Mouse (Mus musculus): Measurements from ENCODE around the gene Hist1h3b. TPM values are rescaled to one million over a fixed set of nuclear protein-coding genes. Genes with fewer than 3 reads are reported as not detected.

Gene Hist1h3b
- total RNA-seq, 2 experiments from 2014 or later: 179 to 251 TPM

- no peak for ATAC-seq (replicated peaks; ENCODE audit: low FRiP score, poor library complexity, severe bottlenecking)
Observed at GRCm38 (mm10) chr13:23737091-23737490, 15.0 kb upstream of the Hist1h3b start.

GRCm38 (mm10) chr13:23738041-23738440 is 14.0 kb upstream of the Hist1h3b start:
- ATAC-seq (replicated peaks; ENCODE audit: low FRiP score, poor library complexity, severe bottlenecking): no peak

GRCm38 (mm10) chr13:23738677-23739068 is 13.4 kb upstream of the Hist1h3b start, which contains the start of gene Hist1h1c:
TSS of gene Hist1h1c (plus strand) at chr13:23738808.
- ATAC-seq (replicated peaks; ENCODE audit: low FRiP score, poor library complexity, severe bottlenecking): peak; percentile 68

DNA sequence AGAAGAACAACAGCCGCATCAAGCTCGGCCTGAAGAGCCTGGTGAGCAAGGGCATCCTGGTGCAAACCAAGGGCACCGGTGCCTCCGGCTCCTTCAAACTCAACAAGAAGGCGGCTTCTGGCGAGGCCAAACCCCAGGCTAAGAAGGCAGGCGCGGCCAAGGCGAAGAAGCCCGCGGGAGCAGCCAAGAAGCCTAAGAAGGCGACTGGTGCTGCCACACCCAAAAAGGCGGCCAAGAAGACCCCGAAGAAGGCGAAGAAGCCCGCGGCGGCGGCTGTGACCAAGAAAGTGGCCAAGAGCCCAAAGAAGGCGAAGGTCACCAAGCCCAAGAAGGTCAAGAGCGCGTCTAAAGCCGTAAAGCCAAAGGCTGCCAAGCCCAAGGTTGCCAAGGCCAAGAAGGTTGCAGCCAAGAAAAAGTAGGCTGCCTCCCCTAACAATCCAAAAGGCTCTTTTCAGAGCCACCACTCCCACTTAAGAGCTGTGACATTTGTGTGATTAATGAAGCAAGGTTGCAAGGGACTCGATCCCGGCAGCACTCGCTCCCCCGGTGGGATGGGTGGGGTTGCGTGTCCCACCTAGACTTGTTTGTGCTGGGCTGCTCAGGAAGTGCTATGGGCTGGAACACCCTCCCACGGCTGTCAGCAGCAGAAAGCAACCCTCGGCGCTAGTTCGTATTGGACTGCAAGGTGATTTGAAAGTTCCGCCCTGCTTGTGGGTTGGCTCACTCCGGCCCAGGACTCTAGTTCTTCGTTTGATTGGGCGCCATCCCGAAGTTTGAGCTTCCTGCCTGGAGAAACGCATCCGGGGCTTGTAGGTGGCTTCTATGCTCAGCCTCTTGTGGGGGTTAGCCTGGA is 12.8 kb upstream of the Hist1h3b start:
- ATAC-seq (replicated peaks; ENCODE audit: low FRiP score, poor library complexity, severe bottlenecking): peak; percentile 71

DNA sequence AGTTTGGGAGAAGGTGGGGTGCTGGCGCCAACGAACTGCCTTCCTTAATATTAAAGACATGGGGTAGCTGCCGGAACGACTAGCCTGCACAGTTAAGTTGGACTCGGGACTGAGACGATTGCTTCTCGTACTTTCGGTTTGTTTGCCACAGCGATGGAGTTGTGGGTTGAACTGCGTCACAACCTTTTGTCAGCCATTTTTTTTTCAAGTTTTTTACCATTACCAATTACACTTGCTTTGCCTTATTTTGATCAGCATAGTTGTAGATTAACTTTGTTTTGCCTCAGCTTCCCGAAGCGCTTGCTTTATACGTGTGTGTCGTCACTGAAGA is 12.2 kb upstream of the Hist1h3b start:
- no peak for ATAC-seq (replicated peaks; ENCODE audit: low FRiP score, poor library complexity, severe bottlenecking)

- no peak for ATAC-seq (replicated peaks; ENCODE audit: low FRiP score, poor library complexity, severe bottlenecking)
Observed at GRCm38 (mm10) chr13:23740256-23740840, 11.7 kb upstream of the Hist1h3b start.

- ATAC-seq (replicated peaks; ENCODE audit: low FRiP score, poor library complexity, severe bottlenecking): no peak
Observed at GRCm38 (mm10) chr13:23740910-23741309, 11.2 kb upstream of the Hist1h3b start.

DNA sequence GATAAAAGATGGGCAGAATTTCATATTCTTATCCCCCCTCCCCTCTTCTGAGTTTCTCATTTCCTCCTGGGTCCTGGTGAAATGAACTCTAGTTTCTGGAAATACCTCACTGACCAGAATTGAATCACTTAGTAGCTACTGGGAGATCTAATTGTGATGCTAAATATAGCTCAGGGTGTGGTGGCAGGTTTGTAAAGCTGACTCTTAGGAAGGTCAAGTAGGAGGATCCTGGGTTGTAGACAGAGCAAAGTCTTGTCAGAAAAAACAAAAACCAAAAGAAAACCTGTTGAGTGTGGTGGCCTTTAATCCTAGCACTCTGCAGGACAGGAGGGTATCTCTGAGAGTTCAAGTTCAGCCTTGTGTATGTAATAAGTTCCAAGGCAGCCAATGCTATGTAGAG is 10.1 kb upstream of the Hist1h3b start:
- no peak for ATAC-seq (replicated peaks; ENCODE audit: low FRiP score, poor library complexity, severe bottlenecking)

GRCm38 (mm10) chr13:23743215-23743614 is 8.9 kb upstream of the Hist1h3b start:
- ATAC-seq (replicated peaks; ENCODE audit: low FRiP score, poor library complexity, severe bottlenecking): no peak

DNA sequence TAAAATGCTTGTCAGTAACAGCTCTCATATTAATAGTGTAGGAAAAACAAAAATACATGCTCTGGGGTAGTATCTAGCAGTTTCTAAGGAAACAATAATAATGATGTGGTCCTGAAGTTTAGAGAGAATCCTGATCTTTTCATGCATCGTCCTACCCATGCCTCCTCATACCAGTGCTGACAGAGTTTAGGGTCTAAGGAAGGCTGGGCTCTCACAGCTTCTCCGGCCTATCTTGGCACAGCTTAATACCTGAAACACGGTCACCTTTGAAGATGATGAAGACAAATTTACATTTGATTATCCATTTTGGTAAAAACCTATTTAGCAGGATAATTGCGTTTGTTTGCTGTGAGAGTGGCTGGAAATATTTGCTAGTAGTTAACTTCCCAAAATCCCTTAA is 8.1 kb upstream of the Hist1h3b start:
- no peak for ATAC-seq (replicated peaks; ENCODE audit: low FRiP score, poor library complexity, severe bottlenecking)

DNA sequence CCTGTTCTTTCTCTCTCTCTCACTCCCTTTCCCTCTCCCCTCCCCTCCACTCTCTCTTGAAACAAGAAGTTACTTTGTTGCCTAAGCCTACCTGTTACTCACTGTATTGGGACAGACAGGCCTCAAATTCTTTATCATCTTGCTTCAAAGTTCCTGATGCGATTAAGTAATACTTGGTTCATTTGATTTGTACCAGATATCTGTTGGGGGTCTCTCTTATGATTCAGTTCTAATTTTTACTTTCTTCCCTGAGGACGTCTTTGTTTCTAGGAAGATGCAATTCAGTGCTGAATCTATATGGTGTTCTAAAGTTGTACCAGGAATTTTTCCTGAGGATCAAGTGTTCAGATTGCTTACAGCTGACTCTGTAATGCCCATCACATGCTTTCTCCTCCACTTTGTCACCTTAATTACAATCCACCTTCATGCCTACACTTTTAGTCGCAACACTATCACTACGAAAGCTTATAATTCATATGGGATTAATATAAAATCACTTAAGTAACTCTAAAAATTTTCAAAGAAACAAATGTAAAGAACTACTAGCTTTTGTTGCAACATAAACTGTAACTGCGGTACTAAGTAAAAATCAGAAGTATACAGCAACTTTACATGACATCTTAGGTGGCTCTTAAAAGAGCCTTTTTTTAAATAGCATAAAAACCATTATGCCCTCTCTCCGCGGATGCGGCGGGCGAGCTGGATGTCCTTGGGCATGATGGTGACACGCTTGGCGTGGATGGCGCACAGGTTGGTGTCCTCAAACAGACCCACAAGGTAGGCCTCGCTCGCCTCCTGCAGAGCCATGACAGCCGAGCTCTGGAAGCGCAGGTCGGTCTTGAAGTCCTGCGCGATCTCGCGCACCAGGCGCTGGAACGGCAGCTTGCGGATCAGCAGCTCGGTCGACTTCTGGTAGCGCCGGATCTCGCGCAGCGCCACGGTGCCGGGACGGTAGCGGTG is 7.4 kb upstream of the Hist1h3b start:
- ATAC-seq (replicated peaks; ENCODE audit: low FRiP score, poor library complexity, severe bottlenecking): 0 out of 2 replicates have a peak, but pooled peaks have one; percentile 5

GRCm38 (mm10) chr13:23745381-23746161 is 6.5 kb upstream of the Hist1h3b start, which contains the start of gene Hist1h3c:
TSS of gene Hist1h3c (minus strand) at chr13:23745602.
- ATAC-seq (replicated peaks; ENCODE audit: low FRiP score, poor library complexity, severe bottlenecking): peak; percentile 64

GRCm38 (mm10) chr13:23746201-23747080 is 5.6 kb upstream of the Hist1h3b start, which contains the start of gene Hist1h2bb:
TSS of gene Hist1h2bb (plus strand) at chr13:23746734.
- peak; percentile 76 for ATAC-seq (replicated peaks; ENCODE audit: low FRiP score, poor library complexity, severe bottlenecking)

DNA sequence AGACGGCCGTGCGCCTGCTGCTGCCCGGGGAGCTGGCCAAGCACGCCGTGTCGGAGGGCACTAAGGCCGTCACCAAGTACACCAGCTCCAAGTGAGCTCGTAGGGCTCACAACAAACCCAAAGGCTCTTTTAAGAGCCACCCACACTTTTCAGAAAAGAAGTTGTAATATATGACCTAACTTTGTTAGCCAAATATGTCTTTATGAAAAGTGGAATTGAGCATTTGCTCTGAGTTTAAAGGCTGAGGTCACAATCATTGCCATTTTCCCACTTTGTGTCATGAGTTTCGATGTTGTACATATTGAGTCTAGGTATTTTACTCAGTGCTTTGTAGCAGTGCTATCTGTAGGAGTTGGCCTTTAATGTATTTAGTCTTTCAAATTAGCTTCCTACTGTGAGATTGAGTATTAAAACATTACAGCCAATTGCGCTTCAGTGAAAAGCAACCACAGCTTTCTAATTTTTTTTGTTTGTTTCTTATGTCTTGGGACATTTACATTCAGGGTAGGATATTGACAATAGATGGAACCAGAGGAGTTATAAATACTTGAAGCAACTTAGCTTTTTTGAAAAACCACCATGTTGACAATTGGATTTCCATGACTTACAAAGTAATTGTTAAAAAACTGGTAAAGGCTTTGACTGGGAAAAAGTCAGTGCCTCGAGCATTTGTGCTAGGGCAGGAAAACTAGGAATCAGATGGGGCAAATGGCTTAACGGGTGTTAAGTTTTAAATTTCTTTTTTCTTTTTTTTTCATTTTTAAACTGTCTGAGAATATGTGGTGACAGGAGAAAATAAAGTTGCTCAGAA is 4.8 kb upstream of the Hist1h3b start:
- 0 out of 2 replicates have a peak, but pooled peaks have one; percentile 9 for ATAC-seq (replicated peaks; ENCODE audit: low FRiP score, poor library complexity, severe bottlenecking)

GRCm38 (mm10) chr13:23747892-23748288 is 4.2 kb upstream of the Hist1h3b start:
- no peak for ATAC-seq (replicated peaks; ENCODE audit: low FRiP score, poor library complexity, severe bottlenecking)

DNA sequence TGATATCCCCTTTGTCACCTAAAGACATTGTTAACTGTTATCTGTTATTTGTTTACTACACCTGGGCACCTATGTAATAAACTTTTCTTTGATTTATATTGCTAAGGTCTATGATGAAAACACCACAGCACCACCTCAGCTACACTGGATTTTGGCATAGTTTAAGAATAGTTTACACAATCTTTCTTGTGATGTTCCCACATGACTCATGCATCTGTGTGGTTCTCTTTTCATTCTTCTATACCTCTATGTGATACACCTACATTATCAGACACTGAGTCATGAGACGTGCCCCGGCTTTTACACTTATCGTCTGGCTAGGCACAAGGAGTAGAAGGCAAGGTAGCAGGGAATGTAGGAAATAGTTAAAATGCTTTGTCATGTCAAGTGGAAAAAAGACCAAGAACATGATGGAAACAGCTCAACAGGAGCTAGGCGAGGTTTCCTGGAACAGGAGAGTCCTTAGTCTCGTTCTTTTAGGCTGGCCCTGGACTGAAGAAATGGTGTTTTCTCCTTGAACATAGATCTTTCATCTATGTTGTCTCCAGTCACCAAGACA is 2.4 kb upstream of the Hist1h3b start:
- ATAC-seq (replicated peaks; ENCODE audit: low FRiP score, poor library complexity, severe bottlenecking): no peak

- peak; percentile 63 for ATAC-seq (replicated peaks; ENCODE audit: low FRiP score, poor library complexity, severe bottlenecking)
Observed at GRCm38 (mm10) chr13:23750839-23751477, 1.1 kb upstream of the Hist1h3b start, which contains the start of gene Hist1h2ab. TSS of gene Hist1h2ab (plus strand) at chr13:23751126.
